Mouse (Mus musculus): ENCODE results near the gene Rasip1. TPM values are rescaled to one million over a fixed set of nuclear protein-coding genes. Genes with fewer than 3 reads are reported as not detected.

Gene Rasip1
- total RNA-seq, 1 experiment from 2014 or later: 23.3 TPM

- DNase-seq: no peak
These were observed 59.6 kb downstream of the Rasip1 start for GRCm38 (mm10) chr7:45686841-45687240.

Other genes with a start within 250 kb of the Rasip1 start
- gene Snrnp70, start 231.7 kb upstream of the Rasip1 start, total RNA-seq (2021): 361 and 425 TPM in 2 replicates
- not detected in 2 replicates for gene Kcna7, start 221.8 kb upstream of the Rasip1 start, total RNA-seq (2021)
- gene Ntf5, start 213.8 kb upstream of the Rasip1 start, total RNA-seq (2021): not detected in 2 replicates
- gene Lhb, start 206.7 kb upstream of the Rasip1 start, total RNA-seq (2021): not detected in 2 replicates
- gene Gys1, start 192.6 kb upstream of the Rasip1 start, total RNA-seq (2021): 39.4 and 44.2 TPM in 2 replicates
- gene Ruvbl2, start 189.4 kb upstream of the Rasip1 start, total RNA-seq (2021): 50.7 and 51.6 TPM in 2 replicates
- gene Ftl1, start 167.6 kb upstream of the Rasip1 start, total RNA-seq (2021): 786 and 951 TPM in 2 replicates
- 61.4 and 68.8 TPM in 2 replicates for gene Bax, start 160.6 kb upstream of the Rasip1 start, total RNA-seq (2021)
- 0.46 and 0.67 TPM in 2 replicates for gene Tulp2, start 145.6 kb upstream of the Rasip1 start, total RNA-seq (2021)
- gene Gm45808, start 140.7 kb upstream of the Rasip1 start, total RNA-seq (2021): 21.0 and 40.1 TPM in 2 replicates
- gene Dhdh, start 138.7 kb upstream of the Rasip1 start, total RNA-seq (2021): 62.3 and 75.5 TPM in 2 replicates
- 220 and 264 TPM in 2 replicates for gene Nucb1, start 117.1 kb upstream of the Rasip1 start, total RNA-seq (2021)
- 28.0 and 29.6 TPM in 2 replicates for gene Ppp1r15a, start 101.2 kb upstream of the Rasip1 start, total RNA-seq (2021)
- gene Plekha4, start 101.2 kb upstream of the Rasip1 start, total RNA-seq (2021): 3.2 and 3.3 TPM in 2 replicates
- 0.95 and 1.0 TPM in 2 replicates for gene Hsd17b14, start 72.6 kb upstream of the Rasip1 start, total RNA-seq (2021)
- 218 and 244 TPM in 2 replicates for gene Bcat2, start 57.3 kb upstream of the Rasip1 start, total RNA-seq (2021)
- not detected in 2 replicates for gene Fgf21, start 12.0 kb upstream of the Rasip1 start, total RNA-seq (2021)
- not detected in 2 replicates for gene Fut1, start 10.2 kb upstream of the Rasip1 start, total RNA-seq (2021)
- 0.36 TPM in 1 of 2 replicates, not detected in the other for gene Izumo1, start 5.7 kb upstream of the Rasip1 start, total RNA-seq (2021)
- gene Mamstr, start 12.5 kb downstream of the Rasip1 start, total RNA-seq (2021): 3.5 and 4.3 TPM in 2 replicates
- not detected in 2 replicates for gene Fut2, start 38.9 kb downstream of the Rasip1 start, total RNA-seq (2021)
- gene Ntn5, start 56.5 kb downstream of the Rasip1 start, total RNA-seq (2021): not detected in 2 replicates
- 0.39 TPM in 1 of 2 replicates, not detected in the other for gene Sec1, start 66.9 kb downstream of the Rasip1 start, total RNA-seq (2021)
- 15.7 and 15.8 TPM in 2 replicates for gene Car11, start 72.4 kb downstream of the Rasip1 start, total RNA-seq (2021)
- gene Dbp, start 77.6 kb downstream of the Rasip1 start, total RNA-seq (2021): 282 and 444 TPM in 2 replicates
- 964 and 1,249 TPM in 2 replicates for gene Rpl18, start 88.0 kb downstream of the Rasip1 start, total RNA-seq (2021)
- 38.2 and 42.0 TPM in 2 replicates for gene Sphk2, start 90.5 kb downstream of the Rasip1 start, total RNA-seq (2021)
- gene Fam83e, start 93.7 kb downstream of the Rasip1 start, total RNA-seq (2021): 0.30 and 0.76 TPM in 2 replicates
- gene Spaca4, start 98.3 kb downstream of the Rasip1 start, total RNA-seq (2021): not detected in 2 replicates
- 10.0 and 14.8 TPM in 2 replicates for gene Lmtk3, start 156.2 kb downstream of the Rasip1 start, total RNA-seq (2021)
- 0.90 and 1.1 TPM in 2 replicates for gene Sult2b1, start 157.2 kb downstream of the Rasip1 start, total RNA-seq (2021)
- 114 and 134 TPM in 2 replicates for gene Cyth2, start 187.1 kb downstream of the Rasip1 start, total RNA-seq (2021)
- 0.30 and 0.33 TPM in 2 replicates for gene Kcnj14, start 197.3 kb downstream of the Rasip1 start, total RNA-seq (2021)
- gene Grwd1, start 203.5 kb downstream of the Rasip1 start, total RNA-seq (2021): 22.3 and 26.6 TPM in 2 replicates
- gene Kdelr1, start 245.3 kb downstream of the Rasip1 start, total RNA-seq (2021): 140 and 141 TPM in 2 replicates